Mouse (Mus musculus) heart, adult 2 months (tissue): Measurements from ENCODE around the gene Mras.

Experiments
- EP300 ChIP-seq: fragments of 200-500 bp; IDR thresholded peaks from 2 replicates; pipeline ENCODE4 v1.6.1; 2011; ENCODE audit warnings: low read depth, low read length, control low read depth; ENCODE audit not compliant: insufficient read depth
- POLR2A ChIP-seq: fragments of 200-500 bp; IDR thresholded peaks from 2 replicates; pipeline ENCODE4 v1.6.1; 2011; ENCODE audit warnings: mild to moderate bottlenecking, low read depth, low read length, control low read depth; ENCODE audit not compliant: insufficient read depth

DNA sequence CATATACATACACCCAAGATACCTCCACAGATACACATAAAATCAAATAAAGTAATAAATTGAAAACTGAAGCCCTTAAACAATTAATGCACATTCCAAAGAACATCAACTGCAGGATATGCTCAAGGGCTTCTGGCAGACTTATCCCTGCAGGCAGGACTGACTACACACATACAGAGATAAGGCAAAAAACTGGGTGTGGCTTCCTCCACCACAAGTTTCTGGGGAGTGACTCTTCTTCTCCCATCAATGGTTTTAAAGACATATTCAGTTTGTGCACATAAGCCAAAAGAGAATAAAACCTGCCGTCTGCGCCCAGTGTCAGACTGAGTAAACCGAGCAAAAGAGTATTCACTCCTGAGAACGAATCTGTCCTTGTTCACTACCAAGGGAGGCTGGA is 48.0 kb upstream of the Mras start:
- TF ChIP-seq EP300 = no peak
- TF ChIP-seq POLR2A = no peak
